Mouse (Mus musculus): ENCODE measurements around the gene Guca2b. TPM values are rescaled to one million over a fixed set of nuclear protein-coding genes. Genes with fewer than 3 reads are reported as not detected.

Guca2b gene
- polyA plus RNA-seq (2014; fragmentation: Illumina TruSeq; extraction: RNeasy Lipid Tissue Mini Kit (QIAGEN cat#74804); ENCODE audit: low replicate concordance): 131 TPM

GRCm38 (mm10) chr4:119658731-119659130, at the start of gene Guca2b:
Gene Guca2b, minus strand, starts transcription at chr4:119658954.

GRCm38 (mm10) chr4:119637176-119637845, 21.4 kb downstream of the Guca2b start, which contains the start of gene Guca2a:
Gene Guca2a, plus strand, starts transcription at chr4:119637704.

Other genes starting within 250 kb of the Guca2b start
- 0.45 TPM for gene Ccdc30, start 243.4 kb downstream of the Guca2b start, polyA plus RNA-seq (2014; fragmentation: Illumina TruSeq; extraction: RNeasy Lipid Tissue Mini Kit (QIAGEN cat#74804); ENCODE audit: low replicate concordance)
- 38.4 TPM for gene Ppcs, start 236.5 kb downstream of the Guca2b start, polyA plus RNA-seq (2014; fragmentation: Illumina TruSeq; extraction: RNeasy Lipid Tissue Mini Kit (QIAGEN cat#74804); ENCODE audit: low replicate concordance)
- gene Zmynd12, start 236.1 kb downstream of the Guca2b start, polyA plus RNA-seq (2014; fragmentation: Illumina TruSeq; extraction: RNeasy Lipid Tissue Mini Kit (QIAGEN cat#74804); ENCODE audit: low replicate concordance): not detected
- gene Rimkla, start 166.3 kb downstream of the Guca2b start, polyA plus RNA-seq (2014; fragmentation: Illumina TruSeq; extraction: RNeasy Lipid Tissue Mini Kit (QIAGEN cat#74804); ENCODE audit: low replicate concordance): 0.30 TPM
- gene Foxj3, start 122.0 kb downstream of the Guca2b start, polyA plus RNA-seq (2014; fragmentation: Illumina TruSeq; extraction: RNeasy Lipid Tissue Mini Kit (QIAGEN cat#74804); ENCODE audit: low replicate concordance): 59.5 TPM
- 3.8 TPM for gene Frg2f1, start 119.4 kb downstream of the Guca2b start, polyA plus RNA-seq (2014; fragmentation: Illumina TruSeq; extraction: RNeasy Lipid Tissue Mini Kit (QIAGEN cat#74804); ENCODE audit: low replicate concordance)
- gene Guca2a, start 21.2 kb downstream of the Guca2b start, polyA plus RNA-seq (2014; fragmentation: Illumina TruSeq; extraction: RNeasy Lipid Tissue Mini Kit (QIAGEN cat#74804); ENCODE audit: low replicate concordance): not detected
- gene Hivep3, start 74.8 kb upstream of the Guca2b start, polyA plus RNA-seq (2014; fragmentation: Illumina TruSeq; extraction: RNeasy Lipid Tissue Mini Kit (QIAGEN cat#74804); ENCODE audit: low replicate concordance): 0.97 TPM